Mouse (Mus musculus) CH12.LX (cell line): ENCODE measurements around the gene Prpf19. TPM values are rescaled to one million over a fixed set of nuclear protein-coding genes. Genes with fewer than 3 reads are reported as not detected.

ENCODE experiments used
- DNase-seq: peaks from one replicate; pipeline ENCODE4 v3.0.0-alpha.2; 2013; ENCODE audit errors: extremely low read depth
- H3K27ac ChIP-seq: 2 replicates; pipeline ENCODE4 v1.5.1; 2012; ENCODE audit warnings: low read depth, mild to moderate bottlenecking, control low read depth, moderate library complexity; ENCODE audit not compliant: insufficient read depth
- H3K27me3 ChIP-seq: replicated peaks from 2 replicates; pipeline ENCODE3; 2012; ENCODE audit warnings: inconsistent platforms
- H3K36me3 ChIP-seq, 2 experiments: replicated peaks in 1 of 2; 2 replicates each; pipeline versions ENCODE3 to v1.6.1; 2012; ENCODE audit warnings: inconsistent platforms in 1 of 2, low read length in 1 of 2, mild to moderate bottlenecking in 1 of 2, mixed read lengths in 1 of 2, moderate library complexity in 1 of 2; ENCODE audit not compliant: control insufficient read depth in 1 of 2, insufficient read depth in 1 of 2
- H3K4me1 ChIP-seq, 2 experiments: 2 replicates each; pipeline ENCODE4 v1.6.1; 2012; ENCODE audit warnings: inconsistent platforms in 1 of 2, moderate library complexity in 1 of 2; ENCODE audit not compliant: insufficient read depth in 2 of 2, control insufficient read depth in 1 of 2
- H3K4me2 ChIP-seq: 2 replicates; pipeline ENCODE4 v1.6.1; 2012; ENCODE audit warnings: low read depth, mild to moderate bottlenecking, control low read depth; ENCODE audit not compliant: poor library complexity, insufficient read depth, severe bottlenecking
- H3K4me3 ChIP-seq, 3 experiments: fragments of 150-350 bp in 1 of 3; sonication (generic) in 1 of 3; replicated peaks in 1 of 3; 2 replicates each; pipeline versions ENCODE3 to v1.5.1; 2011 to 2012; ENCODE audit warnings: low read depth in 2 of 3, low read length in 2 of 3, mild to moderate bottlenecking in 2 of 3, moderate library complexity in 2 of 3, control low read depth in 1 of 3, improper control_type of control experiment in 1 of 3, inconsistent platforms in 1 of 3, mixed read lengths in 1 of 3; ENCODE audit not compliant: poor library complexity in 1 of 3
- H3K79me2 ChIP-seq: replicated peaks from 2 replicates; pipeline ENCODE4 v1.6.1; 2012; ENCODE audit warnings: mild to moderate bottlenecking, moderate library complexity; ENCODE audit not compliant: control insufficient read depth, poor library complexity, insufficient read depth, severe bottlenecking; ENCODE audit errors: extremely low read depth
- H3K9ac ChIP-seq: 2 replicates; pipeline ENCODE4 v1.6.1; 2012; ENCODE audit warnings: low read depth, mild to moderate bottlenecking, control low read depth, moderate library complexity; ENCODE audit not compliant: insufficient read depth
- H3K9me3 ChIP-seq: replicated peaks from 2 replicates; pipeline ENCODE3; 2012; ENCODE audit warnings: low read length, inconsistent platforms, mixed read lengths
- CTCF ChIP-seq, 2 experiments: IDR thresholded peaks in 1 of 2; conservative IDR thresholded peaks in 1 of 2; 2 replicates each; pipeline ENCODE4 v1.5.1; 2011 to 2012; ENCODE audit warnings: low read depth in 2 of 2, low read length in 2 of 2, improper control_type of control experiment in 1 of 2, inconsistent platforms in 1 of 2, mild to moderate bottlenecking in 1 of 2, moderate library complexity in 1 of 2
- E2F4 ChIP-seq: IDR thresholded peaks from 2 replicates; pipeline ENCODE4 v1.6.1; 2011; ENCODE audit warnings: low read depth, low read length, improper control_type of control experiment; ENCODE audit not compliant: insufficient replicate concordance
- EP300 ChIP-seq: IDR thresholded peaks from 2 replicates; pipeline ENCODE4 v1.6.1; 2011; ENCODE audit warnings: low read length, improper control_type of control experiment
- GABPA ChIP-seq: IDR thresholded peaks from 2 replicates; pipeline ENCODE4 v1.6.1; 2012; ENCODE audit warnings: low read depth, low read length, improper control_type of control experiment, inconsistent platforms; ENCODE audit not compliant: insufficient replicate concordance
- HCFC1 ChIP-seq: IDR thresholded peaks from 2 replicates; pipeline ENCODE4 v1.6.1; 2012; ENCODE audit warnings: low read depth, mild to moderate bottlenecking, inconsistent platforms, low read length, improper control_type of control experiment
- IRF4 ChIP-seq: IDR thresholded peaks from 2 replicates; pipeline ENCODE4 v1.6.1; 2014; ENCODE audit warnings: low read depth, mild to moderate bottlenecking, inconsistent platforms, low read length, improper control_type of control experiment
- JUN ChIP-seq: IDR thresholded peaks from 2 replicates; pipeline ENCODE4 v1.6.1; 2011; ENCODE audit warnings: low read depth, mild to moderate bottlenecking, low read length, improper control_type of control experiment, moderate library complexity; ENCODE audit not compliant: insufficient read depth
- MAZ ChIP-seq: IDR thresholded peaks from 2 replicates; pipeline ENCODE4 v1.6.1; 2012; ENCODE audit warnings: low read depth, mild to moderate bottlenecking, inconsistent platforms, low read length, improper control_type of control experiment, moderate library complexity
- NRF1 ChIP-seq: IDR thresholded peaks from 2 replicates; pipeline ENCODE4 v1.6.1; 2014; ENCODE audit warnings: low read depth, mild to moderate bottlenecking, inconsistent platforms, low read length, improper control_type of control experiment, moderate library complexity
- PAX5 ChIP-seq: IDR thresholded peaks from 2 replicates; pipeline ENCODE4 v1.6.1; 2012; ENCODE audit warnings: low read length, inconsistent platforms, mixed read lengths
- RAD21 ChIP-seq: IDR thresholded peaks from 2 replicates; pipeline ENCODE4 v1.6.1; 2011; ENCODE audit warnings: low read depth, mild to moderate bottlenecking, low read length, improper control_type of control experiment, moderate library complexity
- RCOR1 ChIP-seq: conservative IDR thresholded peaks from 2 replicates; pipeline ENCODE4 v1.6.1; 2012; ENCODE audit warnings: low read depth, mild to moderate bottlenecking, inconsistent platforms, low read length, improper control_type of control experiment
- SIN3A ChIP-seq: IDR thresholded peaks from 2 replicates; pipeline ENCODE4 v1.6.1; 2012; ENCODE audit warnings: low read length, improper control_type of control experiment, inconsistent platforms
- TBP ChIP-seq: conservative IDR thresholded peaks from 2 replicates; pipeline ENCODE4 v1.6.1; 2011; ENCODE audit warnings: low read depth, low read length, improper control_type of control experiment
- USF2 ChIP-seq: conservative IDR thresholded peaks from 2 replicates; pipeline ENCODE4 v1.6.1; 2011; ENCODE audit warnings: low read depth, low read length, improper control_type of control experiment
- ZMIZ1 ChIP-seq: IDR thresholded peaks from 2 replicates; pipeline ENCODE4 v1.6.1; 2012; ENCODE audit warnings: low read depth, mild to moderate bottlenecking, inconsistent platforms, low read length, improper control_type of control experiment
- dilution Hi-C: fragments of 300-500 bp; cut with MboI; formaldehyde crosslinking; loops from 2 replicates; pipeline ENCODE4 v1.14.3; 2020; ENCODE audit warnings: low sequenced_read_pairs; ENCODE audit not compliant: extremely low pct_unique_long_range_greater_than_20kb, extremely low pct_ligation_motif_present
- in situ Hi-C: fragments of 300-500 bp; cut with MboI; formaldehyde crosslinking; loops from 3 replicates; pipeline ENCODE4 v1.14.3; 2019; ENCODE audit warnings: low sequenced_read_pairs, low pct_ligation_motif_present, low pct_unique_long_range_greater_than_20kb, mixed read lengths
- polyA plus RNA-seq: library from polyadenylated mRNA; unstranded; fragments of >175 nt; gene quantifications from 2 replicates; pipeline ENCODE4 v1.2.1, GENCODE M21; 2012; ENCODE audit warnings: low read depth; ENCODE audit not compliant: insufficient read length
- total RNA-seq, 2 experiments: library from RNA; depleted of rRNA; stranded (reverse); fragments of 300-350 nt in 1 of 2; fragments of >200 nt in 1 of 2; gene quantifications; 2 replicates each; pipeline ENCODE4 v1.2.3; 2012 to 2014

The Prpf19 gene
- total and polyA plus RNA-seq, 3 experiments: 115 to 357 (median 355) TPM

GRCm38 (mm10) chr19:10846150-10846549 is 48.9 kb upstream of the Prpf19 start:
- in situ Hi-C loops: no loop called here
- H3K9me3 ChIP-seq: no peaks in the 10 kb centered on the region
- DNase-seq: no peak
- peaks cover 15 to 52% of the 10 kb centered on the region in 2 experiments for H3K4me1 ChIP-seq
- H3K79me2 ChIP-seq: peaks cover 27% of the 10 kb centered on the region
- H3K4me2 ChIP-seq: peak overlapping the region; percentile 41; the same call in 1 of the 2 replicates
- TF ChIP-seq EP300 (no peak), TBP (no peak), SIN3A (no peak), JUN (no peak), ZMIZ1 (no peak), MAZ (no peak), E2F4 (no peak), CTCF (conservative IDR thresholded peaks at IDR 0.05 in 1 of 2, IDR thresholded peaks at IDR 0.05 in 1 of 2; ENCODE audit: low read depth in 2 of 2, low read length in 2 of 2) (no peak)
- dilution Hi-C loops: no loop called here
- H3K27ac ChIP-seq: peak overlapping the region; percentile 35; the same call in 1 of the 2 replicates
- peak overlapping the region in 2 of 3 experiments; percentile 26 to 36 for H3K4me3 ChIP-seq
- no peak overlapping the region for H3K9ac ChIP-seq
- peaks cover 29 to 62% of the 10 kb centered on the region in 2 experiments for H3K36me3 ChIP-seq
- H3K27me3 ChIP-seq: no peaks in the 10 kb centered on the region

GRCm38 (mm10) chr19:10847311-10848087 is 47.5 kb upstream of the Prpf19 start:
- TF ChIP-seq HCFC1 (no peak), EP300 (no peak), PAX5 (no peak), CTCF (conservative IDR thresholded peaks at IDR 0.05 in 1 of 2, IDR thresholded peaks at IDR 0.05 in 1 of 2; ENCODE audit: low read depth in 2 of 2, low read length in 2 of 2) (no peak), GABPA (no peak), NRF1 (no peak), USF2 (no peak), IRF4 (no peak), RCOR1 (no peak), RAD21 (no peak)
- DNase-seq: no peak
- no peak overlapping the region for H3K4me3 ChIP-seq
- peaks cover 15 to 45% of the 10 kb centered on the region in 2 experiments for H3K4me1 ChIP-seq
- peaks cover 41 to 76% of the 10 kb centered on the region in 2 experiments for H3K36me3 ChIP-seq
- peaks cover 27% of the 10 kb centered on the region for H3K79me2 ChIP-seq
- H3K27me3 ChIP-seq: no peaks in the 10 kb centered on the region
- in situ Hi-C loops (no loop called here), dilution Hi-C loops (no loop called here)
- H3K27ac ChIP-seq: no peak overlapping the region
- no peak overlapping the region for H3K4me2 ChIP-seq
- H3K9me3 ChIP-seq: no peaks in the 10 kb centered on the region
- no peak overlapping the region for H3K9ac ChIP-seq
